Mouse (Mus musculus): ENCODE results near the gene Gm11634.

DNA sequence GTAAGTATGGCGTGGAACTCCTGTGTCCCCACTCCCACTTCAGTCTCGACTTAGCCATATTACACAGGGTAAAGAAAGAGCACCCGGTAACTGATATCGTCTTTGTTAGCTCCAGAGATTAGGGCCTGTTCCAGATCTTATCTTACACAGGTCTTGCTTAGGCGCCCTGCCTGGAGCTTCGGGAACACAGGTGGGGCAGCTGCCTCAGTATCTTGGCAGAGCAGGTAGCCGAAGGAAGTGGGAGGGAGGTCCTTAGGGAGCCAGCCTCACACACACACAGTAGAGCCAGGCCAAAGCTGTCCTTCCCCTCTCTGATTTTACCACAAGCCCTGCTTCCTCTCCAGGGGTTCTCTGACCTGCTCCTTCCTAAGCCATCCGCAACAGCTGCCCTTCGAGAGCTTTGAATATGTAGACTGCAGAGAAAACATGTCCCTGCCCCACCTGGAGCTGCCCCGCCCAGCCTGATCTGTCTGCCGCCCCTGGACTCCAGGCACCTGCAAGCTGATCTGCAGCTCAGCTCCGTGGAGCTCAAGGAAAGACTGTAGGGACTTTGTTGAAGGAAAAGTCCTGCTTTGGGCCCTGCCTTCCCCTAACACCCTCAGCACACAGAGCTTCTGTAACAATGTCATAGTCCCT lies 8.9 kb downstream of the Gm11634 start:
- TF ChIP-seq POLR2A (IDR thresholded peaks at IDR 0.05; ENCODE audit: low read depth, low read length) (no peak), CTCF (conservative IDR thresholded peaks at IDR 0.05; ENCODE audit: insufficient read depth, insufficient read length, low read depth, low read length) (no peak)
